Mouse (Mus musculus): ENCODE measurements around the gene Wdfy1. TPM values are rescaled to one million over a fixed set of nuclear protein-coding genes. Genes with fewer than 3 reads are reported as not detected.

Wdfy1 gene
- polyA plus RNA-seq, 1 experiment = 40.6 TPM

- no peak for DNase-seq (ENCODE audit: low read depth)
These were observed 120.0 kb downstream of the Wdfy1 start for GRCm38 (mm10) chr1:79655819-79656555.

DNA sequence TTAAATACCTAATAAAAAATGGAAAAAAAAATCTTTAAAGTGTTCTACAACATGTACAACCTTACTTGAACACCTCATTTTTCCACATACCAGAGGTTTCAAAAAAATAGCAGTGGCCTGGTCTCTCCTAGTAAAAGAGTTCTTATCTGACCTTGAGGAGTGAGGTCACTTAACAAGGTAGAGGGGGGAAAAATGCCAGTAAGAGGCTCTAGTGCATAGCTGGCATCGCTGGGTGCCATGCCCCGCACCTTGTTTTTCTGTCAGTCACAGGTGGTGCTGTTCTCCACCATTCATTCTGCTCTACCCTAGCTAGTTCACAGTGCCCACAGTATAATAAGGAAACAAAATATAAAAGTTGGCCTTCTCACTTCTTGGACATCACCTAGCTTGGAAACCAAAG lies 121.0 kb downstream of the Wdfy1 start:
- no peak for DNase-seq (ENCODE audit: low read depth)

Other genes with a start within 250 kb of the Wdfy1 start
- 60.9 and 72.4 TPM in 2 replicates for gene Ap1s3, start 104.2 kb downstream of the Wdfy1 start, polyA plus RNA-seq (2012; rRNA removed)
- 9.5 and 13.6 TPM in 2 replicates for gene Mrpl44, start 125 bp downstream of the Wdfy1 start, polyA plus RNA-seq (2012; rRNA removed)
- 41.0 and 91.6 TPM in 2 replicates for gene Serpine2, start 85.0 kb upstream of the Wdfy1 start, polyA plus RNA-seq (2012; rRNA removed)